Mouse (Mus musculus): Measurements from ENCODE around the gene Plekha7. TPM values are rescaled to one million over a fixed set of nuclear protein-coding genes. Genes with fewer than 3 reads are reported as not detected.

Gene Plekha7
- total RNA-seq, 1 experiment, result 38.0 TPM

GRCm38 (mm10) chr7:116198902-116199301 is 109.3 kb downstream of the Plekha7 start:
- no peaks in the 10 kb centered on the region for H3K36me3 ChIP-seq (ENCODE audit: control insufficient read depth, insufficient read depth, low read length, poor library complexity, severe bottlenecking)
- H3K4me1 ChIP-seq (ENCODE audit: control insufficient read depth in 2 of 2, insufficient read depth in 2 of 2, low read length in 2 of 2, poor library complexity in 1 of 2), result peaks cover 7 to 18% of the 10 kb centered on the region in 2 experiments; a peak in 3 of 4 replicates
- H3K9ac ChIP-seq (ENCODE audit: insufficient read depth, low read depth, low read length, poor library complexity, severe bottlenecking), result no peak overlapping the region
- no peaks in the 10 kb centered on the region for H3K9me3 ChIP-seq (ENCODE audit: control insufficient read depth, insufficient read depth, low read depth, low read length)
- no peak for DNase-seq (ENCODE audit: low read depth, low spot score)
- in situ Hi-C loops (cut with MboI; ENCODE audit: low sequenced_read_pairs in 2 of 2, unreplicated experiment in 2 of 2), result no loop called here
- H3K4me3 ChIP-seq (ENCODE audit: insufficient read depth in 1 of 2, low read depth in 1 of 2, low read length in 2 of 2, poor library complexity in 1 of 2, severe bottlenecking in 1 of 2), result no peak overlapping the region
- TF ChIP-seq CHD2 (IDR thresholded peaks at IDR 0.05; ENCODE audit: low read depth, low read length) (no peak), ZNF384 (IDR thresholded peaks at IDR 0.05; ENCODE audit: low read depth, low read length) (no peak)
- H3K27ac ChIP-seq (ENCODE audit: insufficient read depth, low read depth, low read length, poor library complexity, severe bottlenecking), result no peak overlapping the region

GRCm38 (mm10) chr7:116198407-116198806 is 109.8 kb downstream of the Plekha7 start:
- in situ Hi-C loops (cut with MboI; ENCODE audit: low sequenced_read_pairs in 2 of 2, unreplicated experiment in 2 of 2), result no loop called here
- no peak overlapping the region for H3K9ac ChIP-seq (ENCODE audit: insufficient read depth, low read depth, low read length, poor library complexity, severe bottlenecking)
- H3K4me1 ChIP-seq (ENCODE audit: control insufficient read depth in 2 of 2, insufficient read depth in 2 of 2, low read length in 2 of 2, poor library complexity in 1 of 2), result peaks cover 6 to 18% of the 10 kb centered on the region in 2 experiments; a peak in 3 of 4 replicates
- TF ChIP-seq MAFK (IDR thresholded peaks at IDR 0.05; ENCODE audit: insufficient read depth, low read depth, low read length) (no peak), ZC3H11A (IDR thresholded peaks at IDR 0.05; ENCODE audit: borderline replicate concordance, low read depth, low read length) (no peak), HCFC1 (IDR thresholded peaks at IDR 0.05; ENCODE audit: borderline replicate concordance, insufficient read depth, low read length) (no peak), CHD2 (IDR thresholded peaks at IDR 0.05; ENCODE audit: low read depth, low read length) (no peak), ZNF384 (IDR thresholded peaks at IDR 0.05; ENCODE audit: low read depth, low read length) (no peak)
- no peaks in the 10 kb centered on the region for H3K9me3 ChIP-seq (ENCODE audit: control insufficient read depth, insufficient read depth, low read depth, low read length)
- no peak overlapping the region for H3K27ac ChIP-seq (ENCODE audit: insufficient read depth, low read depth, low read length, poor library complexity, severe bottlenecking)
- no peak for DNase-seq (ENCODE audit: low read depth, low spot score)
- no peaks in the 10 kb centered on the region for H3K36me3 ChIP-seq (ENCODE audit: control insufficient read depth, insufficient read depth, low read length, poor library complexity, severe bottlenecking)
- H3K4me3 ChIP-seq (ENCODE audit: insufficient read depth in 1 of 2, low read depth in 1 of 2, low read length in 2 of 2, poor library complexity in 1 of 2, severe bottlenecking in 1 of 2), result no peak overlapping the region

- in situ Hi-C loops (cut with MboI; ENCODE audit: low sequenced_read_pairs in 2 of 2, unreplicated experiment in 2 of 2), result no loop called here
- Histone ChIP-seq H3K36me3 (ENCODE audit: control insufficient read depth, insufficient read depth, low read length, poor library complexity, severe bottlenecking) (no peaks in the 10 kb centered on the region), H3K9me3 (ENCODE audit: control insufficient read depth, insufficient read depth, low read depth, low read length) (no peaks in the 10 kb centered on the region), H3K9ac (ENCODE audit: insufficient read depth, low read depth, low read length, poor library complexity, severe bottlenecking) (no peak overlapping the region), H3K4me3 (ENCODE audit: insufficient read depth in 1 of 2, low read depth in 1 of 2, low read length in 2 of 2, poor library complexity in 1 of 2, severe bottlenecking in 1 of 2) (no peak overlapping the region), H3K4me1 (ENCODE audit: control insufficient read depth in 2 of 2, insufficient read depth in 2 of 2, low read length in 2 of 2, poor library complexity in 1 of 2) (peaks cover 6 to 17% of the 10 kb centered on the region in 2 experiments; a peak in 3 of 4 replicates), H3K27ac (ENCODE audit: insufficient read depth, low read depth, low read length, poor library complexity, severe bottlenecking) (no peak overlapping the region)
- no peak for DNase-seq (ENCODE audit: low read depth, low spot score)
- TF ChIP-seq CHD2 (IDR thresholded peaks at IDR 0.05; ENCODE audit: low read depth, low read length) (no peak), HCFC1 (IDR thresholded peaks at IDR 0.05; ENCODE audit: borderline replicate concordance, insufficient read depth, low read length) (no peak), ZC3H11A (IDR thresholded peaks at IDR 0.05; ENCODE audit: borderline replicate concordance, low read depth, low read length) (no peak), MAFK (IDR thresholded peaks at IDR 0.05; ENCODE audit: insufficient read depth, low read depth, low read length) (no peak), ZNF384 (IDR thresholded peaks at IDR 0.05; ENCODE audit: low read depth, low read length) (no peak)
These were observed 111.0 kb downstream of the Plekha7 start for GRCm38 (mm10) chr7:116196974-116197679.

GRCm38 (mm10) chr7:116194996-116195395 is 113.2 kb downstream of the Plekha7 start:
- TF ChIP-seq ZNF384 (IDR thresholded peaks at IDR 0.05; ENCODE audit: low read depth, low read length), result no peak
- H3K27ac ChIP-seq (ENCODE audit: insufficient read depth, low read depth, low read length, poor library complexity, severe bottlenecking), result no peak overlapping the region
- no peak for DNase-seq (ENCODE audit: low read depth, low spot score)
- H3K9ac ChIP-seq (ENCODE audit: insufficient read depth, low read depth, low read length, poor library complexity, severe bottlenecking), result no peak overlapping the region
- no peak overlapping the region for H3K4me3 ChIP-seq (ENCODE audit: insufficient read depth in 1 of 2, low read depth in 1 of 2, low read length in 2 of 2, poor library complexity in 1 of 2, severe bottlenecking in 1 of 2)
- H3K36me3 ChIP-seq (ENCODE audit: control insufficient read depth, insufficient read depth, low read length, poor library complexity, severe bottlenecking), result no peaks in the 10 kb centered on the region
- H3K4me1 ChIP-seq (ENCODE audit: control insufficient read depth in 2 of 2, insufficient read depth in 2 of 2, low read length in 2 of 2, poor library complexity in 1 of 2), result peaks cover 8 to 24% of the 10 kb centered on the region in 2 experiments; a peak in 3 of 4 replicates
- H3K9me3 ChIP-seq (ENCODE audit: control insufficient read depth, insufficient read depth, low read depth, low read length), result no peaks in the 10 kb centered on the region
- in situ Hi-C loops (cut with MboI; ENCODE audit: low sequenced_read_pairs in 2 of 2, unreplicated experiment in 2 of 2), result no loop called here

- Histone ChIP-seq H3K9me3 (ENCODE audit: control insufficient read depth, insufficient read depth, low read depth, low read length) (no peaks in the 10 kb centered on the region), H3K36me3 (ENCODE audit: control insufficient read depth, insufficient read depth, low read length, poor library complexity, severe bottlenecking) (peaks cover 5% of the 10 kb centered on the region; the same call in 1 of the 2 replicates), H3K27ac (ENCODE audit: insufficient read depth, low read depth, low read length, poor library complexity, severe bottlenecking) (no peak overlapping the region; the same call in 1 of the 2 replicates), H3K4me1 (ENCODE audit: control insufficient read depth in 2 of 2, insufficient read depth in 2 of 2, low read length in 2 of 2, poor library complexity in 1 of 2) (peaks cover 4 to 25% of the 10 kb centered on the region in 2 experiments; a peak in 2 of 4 replicates), H3K9ac (ENCODE audit: insufficient read depth, low read depth, low read length, poor library complexity, severe bottlenecking) (no peak overlapping the region), H3K4me3 (ENCODE audit: insufficient read depth in 1 of 2, low read depth in 1 of 2, low read length in 2 of 2, poor library complexity in 1 of 2, severe bottlenecking in 1 of 2) (no peak overlapping the region)
- no peak for TF ChIP-seq ZC3H11A (IDR thresholded peaks at IDR 0.05; ENCODE audit: borderline replicate concordance, low read depth, low read length)
- no peak for TF ChIP-seq HCFC1 (IDR thresholded peaks at IDR 0.05; ENCODE audit: borderline replicate concordance, insufficient read depth, low read length)
- no peak for TF ChIP-seq CHD2 (IDR thresholded peaks at IDR 0.05; ENCODE audit: low read depth, low read length)
- no peak for TF ChIP-seq ZNF384 (IDR thresholded peaks at IDR 0.05; ENCODE audit: low read depth, low read length)
- no peak for TF ChIP-seq MAFK (IDR thresholded peaks at IDR 0.05; ENCODE audit: insufficient read depth, low read depth, low read length)
- in situ Hi-C loops (cut with MboI; ENCODE audit: low sequenced_read_pairs in 2 of 2, unreplicated experiment in 2 of 2), result no loop called here
- DNase-seq (ENCODE audit: low read depth, low spot score), result no peak
These were observed 115.2 kb downstream of the Plekha7 start for GRCm38 (mm10) chr7:116192966-116193365.

All from ES-E14 (cell line).